Mouse (Mus musculus) megakaryocyte, embryonic 14.5 days (primary cell): ENCODE results near the gene C4b.

Source experiments
- FLI1 ChIP-seq: IDR thresholded peaks from 2 replicates; pipeline ENCODE4 v1.6.1; 2012; ENCODE audit warnings: low read length, inconsistent platforms, mixed read lengths
- GATA1 ChIP-seq: IDR thresholded peaks from 3 replicates; pipeline ENCODE4 v1.6.1; 2012; ENCODE audit warnings: mixed read lengths, low read length, inconsistent platforms, borderline replicate concordance

- TF ChIP-seq GATA1 (no peak), FLI1 (no peak)
Observed at GRCm38 (mm10) chr17:34740280-34740679, 3.4 kb downstream of the C4b start.
